Mouse (Mus musculus) E14TG2a.4 (cell line): ENCODE results near the gene Cchcr1.
A peak's percentile ranks its signal among the peaks of the same experiment; 100 is the strongest.

Experiments used
- H3K27me3 ChIP-seq: 2 replicates; pipeline ENCODE4 v1.6.1; 2014; ENCODE audit warnings: low read length, control low read depth; ENCODE audit not compliant: insufficient read depth
- H3K36me3 ChIP-seq: 2 replicates; pipeline ENCODE4 v1.6.1; 2014; ENCODE audit warnings: low read length, control low read depth; ENCODE audit not compliant: insufficient read depth
- H3K4me1 ChIP-seq: replicated peaks from 2 replicates; pipeline ENCODE4 v1.6.1; 2014; ENCODE audit warnings: low read depth, low read length, control low read depth
- H3K4me3 ChIP-seq: replicated peaks from 2 replicates; pipeline ENCODE4 v1.5.1; 2014; ENCODE audit warnings: mild to moderate bottlenecking, low read length
- H3K9me3 ChIP-seq: 2 replicates; pipeline ENCODE4 v1.6.1; 2014; ENCODE audit warnings: low read length, control low read depth
- CTCF ChIP-seq: conservative IDR thresholded peaks from 2 replicates; pipeline ENCODE4 v1.5.1; 2014; ENCODE audit warnings: low read length
- NANOG ChIP-seq: IDR thresholded peaks from 2 replicates; pipeline ENCODE4 v1.6.1; 2014; ENCODE audit warnings: borderline replicate concordance, low read length, mixed read lengths
- POU5F1 ChIP-seq: IDR thresholded peaks from 2 replicates; pipeline ENCODE4 v1.6.1; 2014; ENCODE audit warnings: low read length, borderline replicate concordance

Gene Cchcr1

DNA sequence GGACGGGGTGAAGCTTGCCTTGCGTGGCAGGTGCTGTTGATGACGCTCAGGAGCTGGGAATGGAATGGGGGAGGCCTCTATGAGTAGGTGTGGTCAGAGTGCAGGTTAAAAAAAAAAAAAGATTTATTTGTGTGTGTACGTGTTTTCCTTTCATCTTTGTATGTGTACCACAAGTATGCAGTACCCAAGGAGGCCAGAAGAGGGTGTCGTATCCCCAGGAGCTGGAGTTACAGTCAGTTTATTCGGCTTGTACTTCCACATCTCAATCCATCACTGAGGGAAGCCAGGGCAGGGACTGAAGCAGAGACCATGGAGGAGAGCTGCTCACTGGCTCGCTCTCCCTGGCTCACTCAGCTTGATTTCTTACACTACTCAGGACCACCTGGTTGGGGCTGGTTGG is 54.6 kb downstream of the Cchcr1 start:
- H3K4me3 ChIP-seq, result no peak overlapping the region
- H3K9me3 ChIP-seq, result no peaks in the 10 kb centered on the region
- TF ChIP-seq POU5F1 (no peak), CTCF (peak; percentile 71), NANOG (no peak)
- H3K4me1 ChIP-seq, result peaks cover 36% of the 10 kb centered on the region
- peaks cover 38% of the 10 kb centered on the region for H3K27me3 ChIP-seq
- H3K36me3 ChIP-seq, result no peaks in the 10 kb centered on the region

DNA sequence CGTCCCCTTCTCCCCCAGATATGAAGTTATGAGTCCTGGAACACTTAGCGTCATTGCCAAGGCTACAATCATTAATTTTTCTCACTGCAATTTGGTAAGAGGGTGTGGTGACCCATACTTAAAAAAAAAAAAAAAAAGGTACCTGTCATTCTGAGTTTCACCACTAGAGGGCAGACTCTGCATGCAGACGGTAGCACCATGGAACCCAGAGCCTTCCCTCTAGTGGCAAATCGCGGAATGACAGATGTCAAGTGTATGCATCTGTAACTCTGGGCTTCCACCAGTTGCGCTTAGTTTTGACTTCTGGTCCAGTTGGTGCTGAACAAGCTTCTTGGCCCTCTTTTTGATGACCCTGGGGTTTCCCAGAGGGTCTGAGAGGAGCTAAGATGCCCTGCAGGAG is 61.3 kb downstream of the Cchcr1 start:
- Histone ChIP-seq H3K27me3 (peaks cover 14% of the 10 kb centered on the region), H3K4me1 (peaks cover 11% of the 10 kb centered on the region), H3K36me3 (no peaks in the 10 kb centered on the region), H3K4me3 (no peak overlapping the region), H3K9me3 (peaks cover 7% of the 10 kb centered on the region)
- TF ChIP-seq NANOG, result no peak
- peak; percentile 98 for TF ChIP-seq CTCF
- TF ChIP-seq POU5F1, result no peak
